Mouse (Mus musculus) embryonic facial prominence, embryonic 14.5 days (tissue): ENCODE data around the gene Apoa1. TPM values are rescaled to one million over a fixed set of nuclear protein-coding genes. Genes with fewer than 3 reads are reported as not detected.

Source experiments
- ATAC-seq: fragments of 200-750 bp; cut with Nextera tagmentation; 2 replicates; pipeline ENCODE4 v1.8.0; 2017; ENCODE audit warnings: low read depth, moderate number of reproducible peaks, moderate TSS enrichment
- DNase-seq: peaks from one replicate; pipeline ENCODE4 v3.0.0-alpha.2; 2015; ENCODE audit warnings: low spot score
- H3K27ac ChIP-seq: fragments of 300-500 bp; sonication (generic); replicated peaks from 2 replicates; pipeline ENCODE4 v1.5.1; 2014; ENCODE audit warnings: low read depth, mild to moderate bottlenecking, low read length, moderate library complexity
- H3K27me3 ChIP-seq: fragments of 300-500 bp; sonication (generic); replicated peaks from 2 replicates; pipeline ENCODE4 v1.6.1; 2014; ENCODE audit warnings: low read length; ENCODE audit not compliant: control insufficient read depth, insufficient read depth
- H3K36me3 ChIP-seq: fragments of 300-500 bp; sonication (generic); 2 replicates; pipeline ENCODE4 v1.6.1; 2014; ENCODE audit warnings: low read length, mixed read lengths; ENCODE audit not compliant: control insufficient read depth, insufficient read depth
- H3K4me1 ChIP-seq: fragments of 300-500 bp; sonication (generic); 2 replicates; pipeline ENCODE4 v1.6.1; 2014; ENCODE audit warnings: antibody characterized with exemption, low read length; ENCODE audit not compliant: control insufficient read depth, insufficient read depth
- H3K4me2 ChIP-seq: fragments of 300-500 bp; sonication (generic); 2 replicates; pipeline ENCODE4 v1.6.1; 2014; ENCODE audit warnings: low read depth, mild to moderate bottlenecking, low read length, moderate library complexity, mixed read lengths
- H3K4me3 ChIP-seq: fragments of 300-500 bp; sonication (generic); 2 replicates; pipeline ENCODE4 v1.5.1; 2014; ENCODE audit warnings: low read depth, mild to moderate bottlenecking, low read length
- H3K9ac ChIP-seq: fragments of 300-500 bp; sonication (generic); 2 replicates; pipeline ENCODE4 v1.6.1; 2014; ENCODE audit warnings: low read depth, mild to moderate bottlenecking, low read length, moderate library complexity, mixed read lengths
- H3K9me3 ChIP-seq: fragments of 300-500 bp; sonication (generic); 2 replicates; pipeline ENCODE4 v1.6.1; 2016; ENCODE audit warnings: low read length; ENCODE audit not compliant: control insufficient read depth
- WGBS: fragments of 180-500 bp; shearing (Covaris S2); extraction: QIAGEN DNeasy Blood & Tissue Kit; methylation state at CpG from one replicate; pipeline ENCODE4 v1.1.7; 2014; 5-methylcytosine and 5-hydroxymethylcytosine counted together
- polyA plus RNA-seq: library from polyadenylated mRNA; unstranded; fragments of >200 nt; fragmentation: Nextera tagmentation; extraction: Ambion mirVana; gene quantifications from 2 replicates; pipeline ENCODE4 v1.2.1, GENCODE M21; 2014

Apoa1 gene
- polyA plus RNA-seq, 1 experiment from 2014 or later: 0.71 TPM

- H3K9me3 ChIP-seq: no peaks in the 10 kb centered on the region
- H3K27ac ChIP-seq: no peak overlapping the region
- H3K4me3 ChIP-seq: no peak overlapping the region
- no peak overlapping the region for H3K9ac ChIP-seq
- no peak for DNase-seq
- no peaks in the 10 kb centered on the region for H3K27me3 ChIP-seq
- H3K36me3 ChIP-seq: peaks cover 63% of the 10 kb centered on the region
- ATAC-seq: no peak
- H3K4me1 ChIP-seq: peaks cover 3% of the 10 kb centered on the region; the same call in 1 of the 2 replicates
- no peak overlapping the region for H3K4me2 ChIP-seq
- 62% methylated on average over 6 of the region's 6 CpGs for WGBS
Measured at GRCm38 (mm10) chr9:46207501-46207869, 20.9 kb upstream of the Apoa1 start.

DNA sequence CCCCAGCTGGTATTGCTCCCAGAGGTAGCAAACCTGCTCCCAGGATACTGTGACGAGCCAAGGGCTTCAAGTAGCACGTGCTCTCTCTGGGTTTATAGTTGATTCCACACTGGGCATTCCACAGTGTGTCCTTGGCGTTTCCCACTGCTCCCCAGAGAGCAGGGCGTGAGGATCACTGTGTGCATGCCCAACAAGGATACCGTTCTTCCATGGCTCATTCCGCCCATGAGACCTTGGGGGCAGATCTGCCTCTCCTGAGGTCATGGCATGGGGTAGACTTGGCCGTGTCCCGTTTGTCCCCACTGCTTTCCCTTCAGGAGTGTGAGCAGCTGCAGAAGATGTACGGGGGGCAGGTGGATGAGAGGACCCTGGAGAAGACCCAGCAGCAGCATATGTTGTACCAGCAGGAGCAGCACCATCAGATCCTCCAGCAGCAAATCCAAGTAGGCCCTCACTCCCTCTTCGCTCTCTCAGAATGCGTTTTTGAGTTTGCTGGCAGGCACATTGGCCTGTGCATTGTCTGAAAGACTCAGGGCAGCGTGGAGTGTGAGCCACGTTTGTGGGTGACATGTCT, 19.9 kb upstream of the Apoa1 start:
- H3K27me3 ChIP-seq: no peaks in the 10 kb centered on the region
- no peak overlapping the region for H3K4me3 ChIP-seq
- no peak overlapping the region for H3K27ac ChIP-seq
- 59% methylated on average over 13 of the region's 13 CpGs for WGBS
- ATAC-seq (no peak), DNase-seq (no peak)
- H3K4me1 ChIP-seq: peaks cover 3% of the 10 kb centered on the region; the same call in 1 of the 2 replicates
- H3K4me2 ChIP-seq: no peak overlapping the region
- no peak overlapping the region for H3K9ac ChIP-seq
- H3K36me3 ChIP-seq: peaks cover 71% of the 10 kb centered on the region
- no peaks in the 10 kb centered on the region for H3K9me3 ChIP-seq

GRCm38 (mm10) chr9:46210473-46210872, 17.9 kb upstream of the Apoa1 start:
- Histone ChIP-seq H3K27ac (no peak overlapping the region), H3K36me3 (peaks cover 74% of the 10 kb centered on the region), H3K27me3 (no peaks in the 10 kb centered on the region), H3K9me3 (no peaks in the 10 kb centered on the region), H3K4me3 (no peak overlapping the region), H3K9ac (0 out of 2 replicates have a peak overlapping the region, but pooled peaks have one; percentile 2), H3K4me2 (no peak overlapping the region), H3K4me1 (peaks cover 3% of the 10 kb centered on the region; the same call in 1 of the 2 replicates)
- DNase-seq (no peak), ATAC-seq (no peak)
- WGBS: 93% methylated on average over 12 of the region's 12 CpGs

DNA sequence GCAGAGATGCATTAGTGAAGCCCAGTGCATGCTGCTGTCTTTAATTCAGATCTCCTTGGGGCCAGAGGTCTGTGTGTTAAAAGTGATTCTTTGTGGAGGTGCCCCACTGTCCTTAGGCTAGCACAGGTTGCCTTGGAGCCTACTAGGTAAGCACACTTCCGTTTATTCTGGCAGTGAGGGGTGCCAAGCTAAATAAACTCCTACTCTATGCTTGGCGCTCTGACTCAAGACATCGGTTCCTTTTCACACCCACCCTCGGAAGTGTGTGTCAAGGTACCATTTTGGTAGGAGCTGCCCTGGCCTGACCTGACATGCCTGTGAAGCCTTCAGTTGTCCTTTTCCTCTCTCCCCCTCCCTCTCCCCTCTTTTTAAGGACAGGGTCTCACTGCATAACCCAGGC, 14.1 kb upstream of the Apoa1 start:
- Histone ChIP-seq H3K9ac (no peak overlapping the region), H3K27ac (no peak overlapping the region), H3K9me3 (no peaks in the 10 kb centered on the region), H3K4me2 (no peak overlapping the region), H3K27me3 (no peaks in the 10 kb centered on the region), H3K4me3 (no peak overlapping the region), H3K36me3 (peaks cover 55% of the 10 kb centered on the region), H3K4me1 (no peaks in the 10 kb centered on the region)
- ATAC-seq (no peak), DNase-seq (no peak)
- WGBS: 75% methylated on average over 4 of the region's 4 CpGs

- Histone ChIP-seq H3K27me3 (no peaks in the 10 kb centered on the region), H3K36me3 (peaks cover 53% of the 10 kb centered on the region)
Measured at GRCm38 (mm10) chr9:46214946-46215337, 13.4 kb upstream of the Apoa1 start.

GRCm38 (mm10) chr9:46215338-46216322, 12.8 kb upstream of the Apoa1 start:
- H3K4me2 ChIP-seq: no peak overlapping the region
- no peak overlapping the region for H3K27ac ChIP-seq
- no peaks in the 10 kb centered on the region for H3K27me3 ChIP-seq
- H3K9ac ChIP-seq: no peak overlapping the region
- H3K4me3 ChIP-seq: no peak overlapping the region
- DNase-seq: no peak
- H3K4me1 ChIP-seq: no peaks in the 10 kb centered on the region
- no peaks in the 10 kb centered on the region for H3K9me3 ChIP-seq
- H3K36me3 ChIP-seq: peaks cover 52% of the 10 kb centered on the region
- 74% methylated on average over 11 of the region's 11 CpGs for WGBS
- no peak for ATAC-seq

More at GRCm38 (mm10) chr9:46214946-46215337, 13.4 kb upstream of the Apoa1 start:
- Histone ChIP-seq H3K9me3 (no peaks in the 10 kb centered on the region), H3K4me1 (no peaks in the 10 kb centered on the region), H3K27ac (no peak overlapping the region), H3K4me2 (no peak overlapping the region), H3K4me3 (no peak overlapping the region), H3K9ac (no peak overlapping the region)
- 93% methylated on average over 10 of the region's 10 CpGs for WGBS
- DNase-seq: no peak
- ATAC-seq: no peak

- Histone ChIP-seq H3K9me3 (no peaks in the 10 kb centered on the region), H3K36me3 (peaks cover 52% of the 10 kb centered on the region), H3K4me3 (no peak overlapping the region), H3K4me2 (no peak overlapping the region), H3K27me3 (no peaks in the 10 kb centered on the region), H3K27ac (no peak overlapping the region), H3K4me1 (no peaks in the 10 kb centered on the region), H3K9ac (no peak overlapping the region)
- 93% methylated on average over 13 of the region's 13 CpGs for WGBS
- ATAC-seq: no peak
- DNase-seq: no peak
Measured at GRCm38 (mm10) chr9:46216744-46217470, 11.5 kb upstream of the Apoa1 start.

- H3K27ac ChIP-seq: no peak overlapping the region
- DNase-seq (no peak), ATAC-seq (no peak)
- no peak overlapping the region for H3K9ac ChIP-seq
- H3K36me3 ChIP-seq: peaks cover 54% of the 10 kb centered on the region
- H3K9me3 ChIP-seq: no peaks in the 10 kb centered on the region
- 71% methylated on average over 9 of the region's 9 CpGs for WGBS
- no peak overlapping the region for H3K4me3 ChIP-seq
- no peaks in the 10 kb centered on the region for H3K4me1 ChIP-seq
- no peaks in the 10 kb centered on the region for H3K27me3 ChIP-seq
- no peak overlapping the region for H3K4me2 ChIP-seq
Measured at GRCm38 (mm10) chr9:46218176-46218575, 10.2 kb upstream of the Apoa1 start.
